Mouse (Mus musculus): Measurements from ENCODE around the gene Wwp2. TPM values are rescaled to one million over a fixed set of nuclear protein-coding genes. Genes with fewer than 3 reads are reported as not detected.

Wwp2 gene
- polyA plus RNA-seq, 1 experiment from 2014 or later = 66.0 TPM

DNA sequence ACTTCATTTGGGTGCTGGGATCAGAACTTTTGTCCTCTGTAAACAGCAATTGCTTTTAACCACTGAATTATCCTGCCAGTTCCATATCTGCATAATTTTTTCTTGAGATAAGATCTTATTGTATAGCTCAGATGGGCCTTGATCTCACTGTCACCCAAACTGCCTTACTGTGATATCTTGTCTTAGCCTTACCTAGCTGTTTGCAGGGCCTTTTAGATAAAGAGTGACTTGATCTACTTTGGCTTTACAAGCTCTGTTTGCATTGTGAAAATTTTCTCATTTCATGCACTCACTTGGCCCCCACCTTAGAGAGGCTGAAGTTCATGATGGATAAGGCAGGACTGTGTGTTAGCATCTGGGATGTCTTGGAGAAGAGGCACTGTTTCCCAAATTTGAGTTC lies 48.8 kb downstream of the Wwp2 start:
- H3K4me3 ChIP-seq (ENCODE audit: low read depth, low read length) = no peak overlapping the region
- H3K4me1 ChIP-seq (ENCODE audit: control insufficient read depth, insufficient read depth, low read length) = no peaks in the 10 kb centered on the region
- H3K4me2 ChIP-seq (ENCODE audit: low read depth, low read length) = no peak overlapping the region
- DNase-seq (ENCODE audit: low spot score) (no peak), ATAC-seq (replicated peaks; ENCODE audit: insufficient number of reproducible peaks, low FRiP score, low TSS enrichment, low read depth) (no peak)
- no peak overlapping the region for H3K27ac ChIP-seq (replicated peaks; ENCODE audit: low read depth, low read length)
- no peak overlapping the region for H3K9ac ChIP-seq (replicated peaks; ENCODE audit: low read length)
- H3K9me3 ChIP-seq (replicated peaks; ENCODE audit: control insufficient read depth, low read length) = no peaks in the 10 kb centered on the region
- no peaks in the 10 kb centered on the region for H3K27me3 ChIP-seq (ENCODE audit: control insufficient read depth, insufficient read depth, low read length)
- no peaks in the 10 kb centered on the region; the same call in 1 of the 2 replicates for H3K36me3 ChIP-seq (replicated peaks; ENCODE audit: control insufficient read depth, insufficient read depth, low read depth, low read length)

DNA sequence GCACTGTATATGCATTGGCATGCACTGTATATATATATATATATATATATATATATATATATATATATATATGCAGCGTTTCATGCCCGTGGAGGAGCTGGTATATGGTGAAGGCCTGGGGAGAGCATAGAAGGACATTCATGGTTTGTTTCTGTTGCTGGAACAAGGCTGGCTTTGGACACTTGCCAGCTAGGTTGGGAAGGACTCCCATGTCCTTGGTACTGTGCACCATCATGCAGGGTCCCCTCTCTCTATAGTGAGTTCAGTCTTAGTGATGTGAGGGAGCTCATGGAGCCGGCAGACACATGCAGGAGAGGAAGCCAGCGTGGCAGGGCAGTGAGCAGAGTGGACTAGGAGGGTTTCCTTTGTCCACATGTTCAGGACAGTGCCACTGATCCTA lies 52.4 kb downstream of the Wwp2 start:
- Histone ChIP-seq H3K27ac (replicated peaks; ENCODE audit: low read depth, low read length) (no peak overlapping the region), H3K4me2 (ENCODE audit: low read depth, low read length) (no peak overlapping the region), H3K36me3 (replicated peaks; ENCODE audit: control insufficient read depth, insufficient read depth, low read depth, low read length) (no peaks in the 10 kb centered on the region), H3K27me3 (ENCODE audit: control insufficient read depth, insufficient read depth, low read length) (no peaks in the 10 kb centered on the region), H3K9ac (replicated peaks; ENCODE audit: low read length) (no peak overlapping the region), H3K4me1 (ENCODE audit: control insufficient read depth, insufficient read depth, low read length) (no peaks in the 10 kb centered on the region), H3K4me3 (ENCODE audit: low read depth, low read length) (no peak overlapping the region), H3K9me3 (replicated peaks; ENCODE audit: control insufficient read depth, low read length) (no peaks in the 10 kb centered on the region)
- no peak for DNase-seq (ENCODE audit: low spot score)
- ATAC-seq (replicated peaks; ENCODE audit: insufficient number of reproducible peaks, low FRiP score, low TSS enrichment, low read depth) = no peak
- 90% methylated on average over 4 of the region's 4 CpGs for WGBS

DNA sequence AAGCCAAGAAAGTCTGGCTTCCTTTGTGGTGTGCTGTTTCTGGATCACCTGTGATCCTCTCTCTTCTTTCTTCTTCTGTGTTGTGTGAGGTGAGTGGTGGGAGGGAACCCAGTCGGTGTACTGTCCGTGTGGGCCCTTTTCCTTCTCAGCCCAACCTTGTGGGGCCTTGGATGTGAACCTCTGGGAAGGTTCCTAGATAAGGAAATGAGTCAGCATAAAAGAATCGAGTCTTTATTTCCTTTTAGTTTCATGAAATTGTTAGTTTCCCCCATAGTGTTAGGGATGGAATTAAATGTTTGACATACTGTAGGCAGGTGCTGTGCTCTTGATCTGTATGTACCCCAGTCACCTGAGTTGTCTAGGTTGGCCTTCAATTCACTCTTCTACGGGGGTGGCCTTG lies 52.9 kb downstream of the Wwp2 start:
- Histone ChIP-seq H3K36me3 (replicated peaks; ENCODE audit: control insufficient read depth, insufficient read depth, low read depth, low read length) (no peaks in the 10 kb centered on the region), H3K4me1 (ENCODE audit: control insufficient read depth, insufficient read depth, low read length) (no peaks in the 10 kb centered on the region), H3K9ac (replicated peaks; ENCODE audit: low read length) (no peak overlapping the region), H3K27me3 (ENCODE audit: control insufficient read depth, insufficient read depth, low read length) (no peaks in the 10 kb centered on the region), H3K4me2 (ENCODE audit: low read depth, low read length) (no peak overlapping the region), H3K4me3 (ENCODE audit: low read depth, low read length) (no peak overlapping the region), H3K27ac (replicated peaks; ENCODE audit: low read depth, low read length) (no peak overlapping the region), H3K9me3 (replicated peaks; ENCODE audit: control insufficient read depth, low read length) (no peaks in the 10 kb centered on the region)
- no peak for DNase-seq (ENCODE audit: low spot score)
- no peak for ATAC-seq (replicated peaks; ENCODE audit: insufficient number of reproducible peaks, low FRiP score, low TSS enrichment, low read depth)
- 86% methylated on average over 4 of the region's 4 CpGs for WGBS

DNA sequence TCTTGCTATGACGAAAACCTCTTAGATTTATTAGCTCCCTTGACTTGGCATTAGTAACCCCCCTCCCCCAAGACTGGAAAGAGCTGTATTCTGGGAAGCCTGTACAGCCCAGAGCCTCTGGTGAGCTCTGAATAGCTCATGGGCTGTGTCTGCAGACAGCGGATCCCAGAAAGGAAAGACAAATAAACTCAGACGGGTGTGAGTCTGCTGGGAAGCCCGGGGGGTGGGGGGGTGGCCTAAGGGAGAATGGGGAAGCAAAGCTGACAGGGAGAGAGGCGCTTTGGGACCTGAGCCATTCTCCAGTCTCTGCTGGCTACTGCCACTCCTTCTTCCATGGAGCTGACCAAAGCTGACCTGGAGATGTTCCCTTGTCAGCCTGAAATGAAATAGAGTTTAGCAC lies 53.8 kb downstream of the Wwp2 start:
- no peaks in the 10 kb centered on the region for H3K9me3 ChIP-seq (replicated peaks; ENCODE audit: control insufficient read depth, low read length)
- no peak overlapping the region for H3K4me3 ChIP-seq (ENCODE audit: low read depth, low read length)
- H3K27me3 ChIP-seq (ENCODE audit: control insufficient read depth, insufficient read depth, low read length) = no peaks in the 10 kb centered on the region
- no peak for ATAC-seq (replicated peaks; ENCODE audit: insufficient number of reproducible peaks, low FRiP score, low TSS enrichment, low read depth)
- DNase-seq (ENCODE audit: low spot score) = no peak
- no peak overlapping the region for H3K9ac ChIP-seq (replicated peaks; ENCODE audit: low read length)
- WGBS = 35% methylated on average over 5 of the region's 5 CpGs
- no peak overlapping the region for H3K4me2 ChIP-seq (ENCODE audit: low read depth, low read length)
- no peaks in the 10 kb centered on the region for H3K36me3 ChIP-seq (replicated peaks; ENCODE audit: control insufficient read depth, insufficient read depth, low read depth, low read length)
- 0 out of 2 replicates have a peak overlapping the region, but pooled peaks have one; percentile 13 for H3K27ac ChIP-seq (replicated peaks; ENCODE audit: low read depth, low read length)
- no peaks in the 10 kb centered on the region for H3K4me1 ChIP-seq (ENCODE audit: control insufficient read depth, insufficient read depth, low read length)

DNA sequence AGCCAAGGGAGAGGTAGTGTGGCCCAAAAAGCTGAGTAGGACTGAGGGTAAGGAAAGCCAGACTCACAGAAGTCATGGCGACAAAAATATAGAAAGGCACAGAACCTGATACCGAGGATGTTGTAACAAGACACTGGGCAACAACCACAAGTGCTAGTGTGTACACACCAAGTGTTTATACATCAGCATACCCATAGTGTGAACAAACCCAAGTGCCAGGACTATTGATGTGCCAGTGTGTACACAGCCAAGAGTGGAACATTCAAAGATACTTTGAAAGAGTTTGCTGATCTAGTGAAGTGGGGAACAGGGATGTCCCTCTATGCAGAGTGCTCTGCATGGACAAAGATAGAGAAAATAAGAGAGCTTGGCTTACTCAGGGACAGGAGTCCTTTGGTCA lies 54.5 kb downstream of the Wwp2 start:
- Histone ChIP-seq H3K4me3 (ENCODE audit: low read depth, low read length) (no peak overlapping the region), H3K27me3 (ENCODE audit: control insufficient read depth, insufficient read depth, low read length) (no peaks in the 10 kb centered on the region), H3K4me2 (ENCODE audit: low read depth, low read length) (no peak overlapping the region), H3K9me3 (replicated peaks; ENCODE audit: control insufficient read depth, low read length) (no peaks in the 10 kb centered on the region), H3K4me1 (ENCODE audit: control insufficient read depth, insufficient read depth, low read length) (no peaks in the 10 kb centered on the region), H3K9ac (replicated peaks; ENCODE audit: low read length) (no peak overlapping the region), H3K27ac (replicated peaks; ENCODE audit: low read depth, low read length) (no peak overlapping the region), H3K36me3 (replicated peaks; ENCODE audit: control insufficient read depth, insufficient read depth, low read depth, low read length) (no peaks in the 10 kb centered on the region)
- 77% methylated on average over 2 of the region's 2 CpGs for WGBS
- ATAC-seq (replicated peaks; ENCODE audit: insufficient number of reproducible peaks, low FRiP score, low TSS enrichment, low read depth) (no peak), DNase-seq (ENCODE audit: low spot score) (no peak)

DNA sequence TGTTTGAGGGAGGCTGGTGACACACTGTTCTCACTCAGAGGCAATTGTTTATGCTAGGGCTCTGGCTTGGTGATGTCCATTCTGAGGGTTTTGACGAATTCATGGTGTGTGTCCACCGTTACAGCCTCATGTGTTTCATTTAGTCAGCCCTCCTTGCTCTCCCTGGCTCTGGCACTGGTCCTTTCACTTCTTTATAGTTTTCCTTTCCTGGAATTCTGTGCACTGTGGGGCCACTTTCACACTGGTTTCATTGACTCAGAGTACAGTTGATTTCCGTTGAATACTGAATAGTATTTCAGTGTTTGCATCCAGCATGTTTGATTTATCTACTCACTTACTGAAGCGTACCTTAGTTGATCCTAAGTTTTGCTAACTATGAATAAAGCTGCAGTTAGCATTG lies 55.0 kb downstream of the Wwp2 start:
- H3K9ac ChIP-seq (replicated peaks; ENCODE audit: low read length) = no peak overlapping the region

DNA sequence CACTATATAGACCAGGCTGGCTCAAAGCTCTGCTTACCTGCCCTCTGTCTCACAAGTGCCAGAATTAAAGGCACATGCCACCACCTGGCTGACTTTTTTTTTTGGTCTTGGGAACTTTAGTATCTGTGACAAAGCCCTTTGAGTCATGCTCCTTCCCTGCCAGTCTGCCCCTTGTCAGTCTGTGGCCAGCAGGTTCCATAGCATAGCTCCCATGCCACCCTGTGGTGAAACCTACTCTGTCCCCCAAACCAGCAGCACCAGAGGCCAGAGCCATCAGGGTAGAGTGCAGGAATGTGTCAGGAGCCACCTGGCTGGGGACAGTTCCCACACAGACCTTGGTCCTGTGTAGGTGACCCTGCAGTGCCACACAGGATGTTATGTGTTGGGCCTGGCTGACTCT lies 55.7 kb downstream of the Wwp2 start:
- H3K36me3 ChIP-seq (replicated peaks; ENCODE audit: control insufficient read depth, insufficient read depth, low read depth, low read length) = no peaks in the 10 kb centered on the region
- no peak overlapping the region for H3K27ac ChIP-seq (replicated peaks; ENCODE audit: low read depth, low read length)
- H3K4me1 ChIP-seq (ENCODE audit: control insufficient read depth, insufficient read depth, low read length) = no peaks in the 10 kb centered on the region
- no peak overlapping the region for H3K9ac ChIP-seq (replicated peaks; ENCODE audit: low read length)
- ATAC-seq (replicated peaks; ENCODE audit: insufficient number of reproducible peaks, low FRiP score, low TSS enrichment, low read depth) = no peak
- no peak overlapping the region for H3K4me3 ChIP-seq (ENCODE audit: low read depth, low read length)
- H3K9me3 ChIP-seq (replicated peaks; ENCODE audit: control insufficient read depth, low read length) = no peaks in the 10 kb centered on the region
- no peak for DNase-seq (ENCODE audit: low spot score)
- H3K4me2 ChIP-seq (ENCODE audit: low read depth, low read length) = no peak overlapping the region
- H3K27me3 ChIP-seq (ENCODE audit: control insufficient read depth, insufficient read depth, low read length) = no peaks in the 10 kb centered on the region

More for the DNA sequence above, 55.0 kb downstream of the Wwp2 start:
- Histone ChIP-seq H3K4me3 (ENCODE audit: low read depth, low read length) (no peak overlapping the region), H3K9me3 (replicated peaks; ENCODE audit: control insufficient read depth, low read length) (no peaks in the 10 kb centered on the region), H3K4me2 (ENCODE audit: low read depth, low read length) (no peak overlapping the region), H3K27me3 (ENCODE audit: control insufficient read depth, insufficient read depth, low read length) (no peaks in the 10 kb centered on the region), H3K36me3 (replicated peaks; ENCODE audit: control insufficient read depth, insufficient read depth, low read depth, low read length) (no peaks in the 10 kb centered on the region), H3K4me1 (ENCODE audit: control insufficient read depth, insufficient read depth, low read length) (no peaks in the 10 kb centered on the region), H3K27ac (replicated peaks; ENCODE audit: low read depth, low read length) (no peak overlapping the region)
- DNase-seq (ENCODE audit: low spot score) (no peak), ATAC-seq (replicated peaks; ENCODE audit: insufficient number of reproducible peaks, low FRiP score, low TSS enrichment, low read depth) (no peak)
- WGBS = 73% methylated on average over 4 of the region's 4 CpGs

DNA sequence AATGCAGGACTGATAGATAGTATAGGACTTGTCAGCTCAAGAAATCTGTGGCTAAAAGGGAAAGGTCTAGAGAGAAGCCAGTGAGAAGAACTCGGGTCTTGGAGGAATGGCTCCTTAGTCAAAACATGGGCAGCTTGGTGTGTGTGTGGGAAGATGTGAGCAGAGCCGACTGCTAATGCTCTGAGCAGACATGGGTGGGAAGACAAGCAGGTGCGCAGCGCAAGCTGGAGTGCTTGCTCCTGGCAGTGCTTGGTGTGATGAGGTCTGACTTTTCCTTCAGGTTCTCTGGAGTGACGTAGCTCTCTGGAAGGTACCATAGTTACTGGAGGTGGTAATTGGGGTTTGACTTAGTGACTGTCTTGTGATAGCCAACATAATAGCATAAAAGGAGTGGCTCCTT lies 56.6 kb downstream of the Wwp2 start:
- H3K27ac ChIP-seq (replicated peaks; ENCODE audit: low read depth, low read length) = no peak overlapping the region
- no peaks in the 10 kb centered on the region for H3K27me3 ChIP-seq (ENCODE audit: control insufficient read depth, insufficient read depth, low read length)
- no peaks in the 10 kb centered on the region for H3K36me3 ChIP-seq (replicated peaks; ENCODE audit: control insufficient read depth, insufficient read depth, low read depth, low read length)
- no peak overlapping the region for H3K4me2 ChIP-seq (ENCODE audit: low read depth, low read length)
- 92% methylated on average over 5 of the region's 5 CpGs for WGBS
- no peak overlapping the region for H3K9ac ChIP-seq (replicated peaks; ENCODE audit: low read length)
- no peaks in the 10 kb centered on the region for H3K9me3 ChIP-seq (replicated peaks; ENCODE audit: control insufficient read depth, low read length)
- ATAC-seq (replicated peaks; ENCODE audit: insufficient number of reproducible peaks, low FRiP score, low TSS enrichment, low read depth) (no peak), DNase-seq (ENCODE audit: low spot score) (no peak)
- no peak overlapping the region for H3K4me3 ChIP-seq (ENCODE audit: low read depth, low read length)
- H3K4me1 ChIP-seq (ENCODE audit: control insufficient read depth, insufficient read depth, low read length) = 0 out of 2 replicates have a peak, but pooled peaks cover 3% of the 10 kb centered on the region

Data from embryonic facial prominence, embryonic 11.5 days (tissue).